Mouse (Mus musculus): ENCODE measurements around the gene Bckdk.
"Not testable (repeated sequence)": the region's sequence is repeated elsewhere in the genome, so short reads cannot be mapped to it uniquely, and the experiment has no call there.

The Bckdk gene

GRCm38 (mm10) chr7:127930636-127931035 lies 26.8 kb downstream of the Bckdk start:
- in situ Hi-C loops (cut with MboI, MseI), result no loop called here

- in situ Hi-C loops (cut with MboI, MseI), result no loop called here
These were observed 27.7 kb downstream of the Bckdk start for GRCm38 (mm10) chr7:127931351-127932135.

- in situ Hi-C loops (cut with MboI, MseI), result no loop called here
These were observed 28.6 kb downstream of the Bckdk start for GRCm38 (mm10) chr7:127932273-127933031.

- in situ Hi-C loops (cut with MboI, MseI), result no loop called here
These were observed 30.2 kb downstream of the Bckdk start for GRCm38 (mm10) chr7:127934075-127934474.

GRCm38 (mm10) chr7:127935028-127935722 lies 31.3 kb downstream of the Bckdk start:
- in situ Hi-C loops (cut with MboI, MseI), result no loop called here

- in situ Hi-C loops (cut with MboI, MseI), result no loop called here
These were observed 31.9 kb downstream of the Bckdk start for GRCm38 (mm10) chr7:127935748-127936159.

GRCm38 (mm10) chr7:127936216-127936884 lies 32.5 kb downstream of the Bckdk start:
- in situ Hi-C loops (cut with MboI, MseI), result no loop called here

GRCm38 (mm10) chr7:127942097-127942496 lies 38.2 kb downstream of the Bckdk start:
- in situ Hi-C loops (cut with MboI, MseI), result not testable (repeated sequence)

GRCm38 (mm10) chr7:127944614-127945013 lies 40.7 kb downstream of the Bckdk start:
- in situ Hi-C loops (cut with MboI, MseI), result no loop called here

- in situ Hi-C loops (cut with MboI, MseI), result no loop called here
These were observed 42.7 kb downstream of the Bckdk start, which contains the start of gene Prss36 for GRCm38 (mm10) chr7:127946470-127947023. Gene Prss36 (minus strand): TSS chr7:127946725.

- in situ Hi-C loops (cut with MboI, MseI), result no loop called here
These were observed 49.1 kb downstream of the Bckdk start for GRCm38 (mm10) chr7:127952864-127953581.

GRCm38 (mm10) chr7:127959364-127959763 lies 55.5 kb downstream of the Bckdk start:
- in situ Hi-C loops (cut with MboI, MseI), result no loop called here

Measured in regulatory T cell (primary cell).